Mouse (Mus musculus): ENCODE measurements around the gene Gramd1c.

Gramd1c gene

GRCm38 (mm10) chr16:43963291-43963690 is 99.9 kb downstream of the Gramd1c start:
- no peak for DNase-seq (ENCODE audit: low read depth, low spot score)

GRCm38 (mm10) chr16:43958038-43958437 is 105.1 kb downstream of the Gramd1c start:
- DNase-seq (ENCODE audit: low read depth, low spot score), result no peak

- DNase-seq (ENCODE audit: low read depth, low spot score), result no peak
Observed at GRCm38 (mm10) chr16:43954913-43955312, 108.2 kb downstream of the Gramd1c start.

DNA sequence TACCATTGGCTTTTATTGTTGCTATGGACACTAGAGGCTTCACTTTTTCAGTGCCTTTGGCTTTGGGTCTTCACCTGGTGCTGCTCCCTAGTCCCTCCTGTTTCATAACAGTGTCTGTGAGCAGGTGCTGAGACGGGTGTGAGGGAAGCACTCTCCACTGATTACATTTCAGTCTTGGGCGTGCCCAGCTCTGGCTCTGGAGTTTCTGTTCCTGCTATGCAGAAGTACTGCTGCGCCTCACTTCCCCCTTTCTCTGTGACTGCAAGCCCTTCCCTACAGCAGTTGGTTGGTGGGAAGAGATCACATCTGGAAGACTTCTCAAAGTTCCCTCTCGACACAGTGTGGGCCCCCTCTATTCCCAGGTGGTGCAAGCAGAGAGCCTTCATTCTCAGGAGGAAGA is 111.6 kb downstream of the Gramd1c start:
- no peak for DNase-seq (ENCODE audit: low read depth, low spot score)

DNA sequence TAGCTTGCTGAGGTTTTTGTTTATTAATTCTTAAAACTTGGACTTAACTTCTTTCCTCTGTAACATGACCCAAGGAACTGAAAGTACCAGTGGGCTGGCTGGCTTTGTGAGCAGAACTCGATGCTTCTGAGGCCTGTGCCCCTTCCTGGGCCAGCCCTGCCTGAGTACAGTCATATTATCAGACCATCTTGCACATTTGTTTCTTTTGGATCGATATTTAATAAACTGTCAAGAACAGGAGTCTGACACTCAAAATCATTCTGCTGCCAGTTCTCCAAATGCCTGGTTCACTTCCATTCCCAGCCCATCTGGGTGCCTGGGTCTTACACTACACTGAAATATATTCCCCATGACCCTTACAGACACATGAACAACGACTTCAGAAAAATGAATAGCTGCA is 117.3 kb downstream of the Gramd1c start:
- DNase-seq (ENCODE audit: low read depth, low spot score), result no peak

DNA sequence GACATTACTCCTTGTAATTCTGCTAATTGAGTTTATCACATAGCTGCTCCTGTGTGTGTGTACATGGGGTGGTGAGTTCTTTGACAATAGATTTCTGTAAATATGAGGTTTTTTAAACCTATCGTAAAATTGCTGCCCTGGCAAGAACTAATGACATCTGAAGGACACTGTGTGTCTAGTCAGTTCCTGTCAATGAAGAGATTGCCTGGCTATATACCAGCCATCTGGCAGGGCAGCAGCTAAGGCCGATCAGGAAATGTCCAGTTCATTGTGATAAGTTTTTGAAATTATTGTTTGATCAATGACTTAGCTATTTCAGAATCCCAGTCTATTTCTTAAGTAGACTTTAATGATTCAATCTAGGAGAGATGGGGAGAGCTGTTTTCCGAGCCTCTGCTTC is 117.8 kb downstream of the Gramd1c start:
- no peak for DNase-seq (ENCODE audit: low read depth, low spot score)

DNA sequence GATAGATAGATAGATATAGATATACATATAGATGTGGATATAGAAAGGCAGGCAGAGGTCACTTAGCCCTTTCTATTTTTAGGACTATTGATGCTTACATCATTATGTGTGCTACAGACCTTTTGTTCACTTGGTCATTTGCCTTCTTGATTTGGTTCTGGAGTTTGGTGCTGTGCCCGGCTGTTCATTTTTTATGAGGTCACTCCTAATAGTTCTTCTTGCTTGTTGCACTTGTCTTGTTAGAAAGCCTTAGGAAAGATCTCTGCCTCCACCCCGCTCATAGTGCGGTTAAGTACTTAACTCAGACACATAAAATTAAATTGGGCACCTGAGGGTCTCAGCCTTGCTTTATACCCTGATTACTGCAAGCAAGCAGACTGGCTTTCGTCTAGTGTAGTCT is 122.3 kb downstream of the Gramd1c start:
- no peak for DNase-seq (ENCODE audit: low read depth, low spot score)

DNA sequence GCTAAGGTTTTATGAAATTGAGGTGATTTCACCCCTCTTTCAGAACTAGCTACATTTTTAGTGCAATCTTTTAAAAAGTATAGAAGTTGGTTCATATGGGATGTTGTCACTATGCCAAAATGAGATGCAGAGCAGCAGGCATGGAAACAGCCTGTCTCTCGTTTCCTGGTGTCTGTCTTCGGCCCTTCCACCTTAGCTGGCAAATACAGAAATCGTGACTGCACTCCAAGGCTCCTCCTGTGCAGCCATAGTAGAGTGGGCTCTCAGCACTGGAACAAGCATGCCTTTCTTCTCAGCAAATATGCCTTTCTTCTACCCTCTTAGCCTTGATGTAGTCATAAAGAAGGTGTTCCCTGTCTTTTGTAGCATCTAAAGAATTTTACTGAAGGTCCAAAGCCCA is 127.3 kb downstream of the Gramd1c start:
- no peak for DNase-seq (ENCODE audit: low read depth, low spot score)

DNA sequence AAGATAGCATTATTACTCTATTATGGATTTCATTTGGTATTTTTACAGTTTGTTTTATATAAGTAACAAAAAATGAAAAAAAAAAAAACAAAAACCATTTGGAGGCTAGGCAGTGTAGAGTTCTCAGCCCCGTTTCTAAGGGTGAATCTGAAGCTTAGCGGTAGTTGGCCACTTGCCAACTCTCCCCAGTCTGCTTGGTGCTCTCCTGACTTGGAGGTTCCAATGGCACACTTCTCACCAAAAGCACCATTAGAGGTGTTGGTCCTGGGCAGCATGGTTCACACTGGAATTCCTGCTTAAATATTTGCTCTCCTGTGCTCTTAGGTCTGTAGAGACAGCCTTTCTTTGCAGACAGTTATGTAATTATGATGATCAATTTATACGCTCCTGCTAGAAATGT is 127.8 kb downstream of the Gramd1c start:
- no peak for DNase-seq (ENCODE audit: low read depth, low spot score)

GRCm38 (mm10) chr16:43934856-43935255 is 128.3 kb downstream of the Gramd1c start:
- no peak for DNase-seq (ENCODE audit: low read depth, low spot score)

- DNase-seq (ENCODE audit: low read depth, low spot score), result no peak
Observed at GRCm38 (mm10) chr16:43933041-43933440, 130.1 kb downstream of the Gramd1c start.

- no peak for DNase-seq (ENCODE audit: low read depth, low spot score)
Observed at GRCm38 (mm10) chr16:43932319-43932718, 130.8 kb downstream of the Gramd1c start.

DNA sequence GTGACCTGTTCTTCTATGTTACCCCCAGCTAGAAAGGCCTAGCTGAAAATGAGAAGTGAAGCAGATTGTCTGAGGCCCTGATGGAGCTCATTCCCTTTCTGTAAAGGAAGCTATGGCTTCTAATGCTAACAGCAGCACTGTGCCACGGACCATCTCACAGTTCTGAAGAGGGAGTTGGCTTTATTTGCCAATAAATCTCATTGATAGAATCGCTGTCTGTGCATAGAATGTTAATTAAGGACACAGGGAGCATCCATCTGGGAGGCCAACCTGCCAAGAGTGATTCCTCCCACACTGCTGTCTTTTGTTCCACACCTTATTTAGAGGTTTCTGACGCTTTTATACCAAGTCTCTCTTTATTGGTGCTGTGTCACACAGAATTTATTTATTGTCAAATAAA is 131.6 kb downstream of the Gramd1c start:
- DNase-seq (ENCODE audit: low read depth, low spot score), result no peak

DNA sequence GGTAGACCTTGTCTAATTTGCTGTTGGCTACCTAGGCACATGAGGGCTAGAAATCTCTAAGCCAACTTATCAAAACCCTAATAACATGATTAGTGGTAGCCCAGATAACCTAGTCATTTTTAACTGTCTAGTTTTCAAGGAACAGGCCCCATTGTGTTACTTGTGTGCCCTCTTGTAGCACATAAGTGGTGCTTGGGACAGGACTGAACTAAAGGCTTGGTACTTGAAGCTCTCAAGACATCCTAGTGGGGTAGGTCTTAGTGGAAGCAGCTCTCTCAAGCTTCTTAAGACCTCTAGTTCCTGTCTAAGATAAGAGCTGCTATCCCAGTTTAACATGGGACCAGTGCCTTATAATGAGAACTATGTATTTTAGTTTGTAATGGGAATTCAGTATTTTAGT is 132.6 kb downstream of the Gramd1c start:
- no peak for DNase-seq (ENCODE audit: low read depth, low spot score)

All from embryo, embryonic 11.5 days (tissue).